Mouse (Mus musculus) c-Kit-negative CD71-positive TER-119-positive erythroid progenitor cells, embryonic 14.5 days (primary cell): Measurements from ENCODE around the gene Pradc1.
"Not testable (repeated sequence)": the region's sequence is repeated elsewhere in the genome, so short reads cannot be mapped to it uniquely, and the experiment has no call there.

Experiments
- DNase-seq: peaks from one replicate; pipeline ENCODE4 v3.0.0-alpha.2; 2013; ENCODE audit warnings: low read depth, low spot score

Gene Pradc1

GRCm38 (mm10) chr6:85450697-85451663 is 790 bp downstream of the Pradc1 start, which contains the start of gene Cct7:
TSS of gene Cct7 (plus strand) at chr6:85451514.
- DNase-seq: peak; percentile 99

GRCm38 (mm10) chr6:85450140-85450539 is 1.6 kb downstream of the Pradc1 start:
- DNase-seq: not testable (repeated sequence)

- no peak for DNase-seq
Observed at GRCm38 (mm10) chr6:85447351-85447750, 4.4 kb downstream of the Pradc1 start.

DNA sequence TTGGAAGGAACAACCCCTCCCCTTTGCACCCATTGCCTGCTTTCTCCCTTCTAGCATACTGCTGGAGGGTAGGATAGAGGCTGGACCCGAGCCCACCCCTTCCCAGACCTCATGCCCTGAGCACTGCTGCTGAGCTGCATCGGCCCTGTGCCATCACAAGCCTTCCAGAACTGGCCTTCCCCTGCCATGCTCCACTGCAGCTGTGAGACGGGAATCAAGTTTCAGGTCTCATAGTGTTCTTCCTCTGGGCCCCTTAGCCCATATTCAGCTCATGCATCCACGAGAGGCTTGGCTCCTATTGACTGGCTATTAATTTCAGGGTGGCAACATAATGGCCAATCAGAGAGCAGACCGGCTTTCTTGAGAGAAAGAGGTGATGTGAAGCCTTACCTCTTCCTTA is 6.5 kb downstream of the Pradc1 start:
- no peak for DNase-seq

GRCm38 (mm10) chr6:85444266-85444965 is 7.4 kb downstream of the Pradc1 start:
- no peak for DNase-seq

DNA sequence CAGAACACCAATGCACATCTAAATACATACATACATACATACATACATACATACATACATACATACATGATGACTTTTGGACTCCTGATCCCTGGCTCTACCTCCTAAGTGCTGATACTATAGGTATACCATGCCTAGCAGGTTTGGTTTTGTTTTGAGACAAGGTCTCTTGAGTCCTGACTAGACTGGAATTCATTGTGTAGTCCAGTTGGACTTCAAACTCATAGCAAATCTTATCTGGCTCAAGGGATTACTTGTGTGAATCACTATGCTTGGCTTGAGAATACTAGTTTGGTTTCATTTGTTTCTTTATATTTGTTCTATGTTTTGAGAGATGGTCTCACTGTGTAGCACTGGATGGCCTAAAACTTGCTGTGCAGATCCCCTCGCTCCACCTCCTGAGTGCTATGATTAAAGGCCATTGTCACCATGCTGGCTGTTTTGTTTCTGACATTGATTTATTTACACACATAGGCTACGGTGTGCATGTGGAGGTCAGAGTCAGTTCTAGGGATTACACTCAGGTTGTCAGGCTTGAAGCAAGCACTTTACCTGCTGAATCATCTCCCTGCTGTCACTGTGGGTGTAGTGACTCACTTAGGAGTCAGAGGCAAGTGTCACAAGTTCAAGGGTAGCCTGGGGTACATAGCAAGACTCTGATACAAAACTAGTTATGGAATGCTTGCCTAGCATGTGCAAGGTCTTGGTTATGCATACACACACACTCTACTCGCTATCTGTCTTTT is 8.1 kb downstream of the Pradc1 start:
- DNase-seq: no peak

DNA sequence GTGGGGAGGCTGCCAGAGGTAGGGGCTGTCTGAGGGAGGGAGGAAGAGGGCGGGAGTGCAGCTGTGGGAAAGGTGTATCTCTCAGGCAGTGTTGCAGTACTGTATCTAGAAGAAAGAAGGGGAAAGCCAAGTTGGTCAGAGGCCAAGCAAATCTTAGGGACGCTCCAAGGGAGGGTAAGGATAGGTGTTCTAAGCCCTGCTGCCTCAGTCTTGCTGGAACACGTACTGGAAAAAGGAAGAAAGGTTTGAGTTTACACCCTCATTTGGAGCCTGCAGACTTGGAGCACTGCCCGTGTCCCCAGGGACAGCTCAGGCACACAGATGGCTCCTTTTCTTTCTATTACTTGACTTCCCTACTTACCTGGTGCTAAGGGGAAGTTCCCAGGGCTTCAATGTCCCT is 10.6 kb downstream of the Pradc1 start:
- DNase-seq: no peak

GRCm38 (mm10) chr6:85436631-85437030 is 15.1 kb downstream of the Pradc1 start:
- DNase-seq: no peak

- no peak for DNase-seq
Observed at GRCm38 (mm10) chr6:85436204-85436603, 15.6 kb downstream of the Pradc1 start.

DNA sequence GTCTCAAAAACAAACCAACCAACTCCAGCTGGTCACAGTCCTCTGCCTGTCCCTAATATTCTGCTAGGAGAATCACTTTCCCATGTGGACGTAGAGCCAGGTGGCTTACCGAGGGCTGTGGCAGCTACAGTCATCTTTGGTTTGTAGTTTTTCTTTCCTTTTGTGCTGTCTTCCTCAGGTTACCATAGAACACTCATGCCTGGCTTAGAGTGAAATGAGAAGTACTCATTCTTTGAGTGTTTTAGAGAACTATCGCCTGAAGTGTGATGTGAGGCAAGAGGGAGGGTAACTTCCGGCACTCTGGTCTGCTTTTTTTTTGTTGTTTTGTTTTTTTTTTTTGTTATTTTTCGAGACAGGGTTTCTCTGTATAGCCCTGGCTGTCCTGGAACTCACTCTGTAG is 17.9 kb downstream of the Pradc1 start:
- no peak for DNase-seq

DNA sequence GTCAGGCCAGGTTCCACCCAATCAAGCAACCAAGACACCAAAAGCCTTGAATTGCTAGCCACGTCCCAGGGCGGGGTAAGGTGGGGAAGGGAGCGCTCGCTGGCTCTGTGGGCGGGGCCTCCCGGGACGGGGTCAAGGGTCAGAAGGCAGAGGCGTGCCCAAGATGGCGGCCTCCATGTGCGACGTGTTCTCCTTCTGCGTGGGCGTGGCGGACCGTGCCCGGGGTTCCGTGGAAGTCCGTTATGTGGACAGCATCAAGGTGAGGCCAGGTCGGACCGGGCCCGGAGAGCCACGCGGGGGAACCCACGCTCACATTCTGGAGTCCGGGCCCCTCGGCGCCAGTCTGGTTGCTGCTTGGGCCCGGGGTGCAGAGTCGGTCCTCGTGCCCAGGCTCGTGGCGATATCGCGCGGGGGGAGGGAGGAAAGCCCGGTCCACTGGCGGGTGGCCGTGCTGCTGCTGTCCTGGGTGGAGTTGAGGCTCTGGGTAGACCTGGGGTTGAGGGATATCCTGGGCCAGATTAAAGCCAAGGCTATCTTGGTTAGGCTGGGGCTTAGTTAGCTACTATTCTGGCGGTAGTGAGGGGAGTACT is 19.8 kb downstream of the Pradc1 start, which contains the start of gene Smyd5:
Smyd5 (plus strand) TSS at position 148 of the 590 bp plus-strand sequence.
- DNase-seq: peak; percentile 60

DNA sequence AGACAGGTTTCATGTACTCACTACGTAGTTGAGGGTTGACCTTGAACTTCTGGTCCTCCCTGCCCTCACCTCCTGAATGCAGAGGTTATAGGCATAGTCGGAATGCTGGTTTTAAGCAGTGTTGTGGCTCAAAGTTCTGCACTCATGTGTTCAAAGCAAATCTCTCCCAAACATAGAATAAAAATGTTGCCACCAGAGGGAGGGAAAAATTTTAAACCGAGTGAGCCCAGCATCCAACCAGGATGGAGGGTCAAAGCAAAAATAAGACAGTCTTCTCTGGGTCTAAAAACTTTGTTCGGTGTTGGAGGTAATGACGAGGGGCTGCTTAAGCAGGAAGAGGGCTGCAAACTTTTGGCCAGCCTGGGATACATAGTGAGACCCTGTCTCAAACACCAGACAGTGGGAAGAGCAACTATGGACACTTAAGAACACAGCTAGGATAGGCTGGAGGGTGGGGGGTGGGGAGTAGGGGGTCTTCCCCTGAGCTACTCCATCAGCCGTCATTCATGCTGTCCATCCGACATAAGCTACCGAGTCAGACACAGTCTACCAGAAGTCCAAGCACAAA is 20.4 kb downstream of the Pradc1 start:
- no peak for DNase-seq

GRCm38 (mm10) chr6:85423836-85424379 is 27.9 kb downstream of the Pradc1 start, which contains the start of gene Noto:
TSS of gene Noto (plus strand) at chr6:85423886.
- DNase-seq: no peak

- no peak for DNase-seq
Observed at GRCm38 (mm10) chr6:85419150-85419549, 32.6 kb downstream of the Pradc1 start.

- DNase-seq: no peak
Observed at GRCm38 (mm10) chr6:85415829-85416228, 35.9 kb downstream of the Pradc1 start.

GRCm38 (mm10) chr6:85410771-85411273 is 40.9 kb downstream of the Pradc1 start:
- DNase-seq: no peak

DNA sequence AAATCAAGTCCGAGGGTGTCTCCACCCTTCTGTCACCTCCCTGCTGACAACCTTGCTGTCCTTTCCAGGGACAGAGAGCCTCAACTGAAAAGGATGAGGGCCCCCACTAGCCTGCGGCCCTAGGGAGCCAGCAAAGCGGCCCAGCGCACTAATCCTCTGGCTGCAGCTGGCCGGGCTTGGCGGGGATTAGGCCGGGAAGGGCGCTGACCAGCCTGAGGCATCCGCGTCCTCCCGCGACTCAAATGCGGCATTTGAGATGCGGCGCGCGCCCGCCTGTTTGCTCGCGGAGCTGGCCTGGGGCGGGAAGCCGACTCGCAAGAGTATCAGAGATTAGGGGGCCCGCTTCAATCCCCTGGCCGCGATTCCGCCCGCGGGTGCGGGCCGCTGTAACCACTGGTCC is 42.8 kb downstream of the Pradc1 start:
- DNase-seq: no peak

GRCm38 (mm10) chr6:85403039-85403438 is 48.7 kb downstream of the Pradc1 start:
- DNase-seq: no peak

DNA sequence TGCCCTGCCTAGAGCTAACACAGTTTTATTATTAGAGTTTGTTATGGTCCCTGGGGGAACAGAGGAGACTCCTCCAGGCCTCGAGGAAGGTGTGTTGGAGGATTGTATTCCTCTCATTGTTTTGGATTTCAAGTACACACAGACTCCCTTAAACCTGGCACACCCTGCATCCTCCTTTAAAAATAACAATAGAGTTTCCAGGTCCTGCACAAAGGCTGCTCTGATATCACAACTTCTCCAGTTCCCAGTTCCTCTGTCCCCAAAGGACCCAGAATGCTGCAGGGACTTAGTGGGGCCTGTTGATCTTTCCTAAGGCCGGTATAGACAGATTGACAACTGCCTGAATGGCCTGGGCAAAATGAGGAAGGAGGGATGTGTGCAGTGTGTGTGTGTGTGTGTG is 49.2 kb downstream of the Pradc1 start:
- no peak for DNase-seq

GRCm38 (mm10) chr6:85399715-85400114 is 52.1 kb downstream of the Pradc1 start:
- no peak for DNase-seq

DNA sequence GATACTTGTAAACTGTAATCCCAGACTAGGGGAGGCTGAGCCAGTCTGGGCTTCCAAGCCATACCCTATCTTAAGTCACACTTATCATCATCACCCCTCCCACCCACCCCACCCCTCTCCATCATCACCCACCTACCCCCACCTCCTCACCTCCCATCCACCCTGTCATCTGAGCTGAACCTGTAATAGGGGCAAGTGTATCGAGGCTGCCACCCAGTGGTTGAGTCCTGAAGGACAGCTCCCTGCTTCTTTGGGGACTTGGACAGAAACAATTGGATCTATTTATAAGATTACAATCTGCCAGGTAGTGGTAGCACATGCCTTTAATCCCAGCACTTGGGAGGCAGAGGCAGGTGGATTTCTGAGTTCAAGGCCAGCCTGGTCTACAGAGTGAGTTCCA is 54.6 kb downstream of the Pradc1 start:
- no peak for DNase-seq
